Mouse (Mus musculus): ENCODE results near the gene Nsun4. TPM values are rescaled to one million over a fixed set of nuclear protein-coding genes. Genes with fewer than 3 reads are reported as not detected.

Gene Nsun4
- polyA plus RNA-seq (2012; ENCODE audit: insufficient read depth, insufficient read length, low replicate concordance, missing spikeins), result not detected in 2 replicates

DNA sequence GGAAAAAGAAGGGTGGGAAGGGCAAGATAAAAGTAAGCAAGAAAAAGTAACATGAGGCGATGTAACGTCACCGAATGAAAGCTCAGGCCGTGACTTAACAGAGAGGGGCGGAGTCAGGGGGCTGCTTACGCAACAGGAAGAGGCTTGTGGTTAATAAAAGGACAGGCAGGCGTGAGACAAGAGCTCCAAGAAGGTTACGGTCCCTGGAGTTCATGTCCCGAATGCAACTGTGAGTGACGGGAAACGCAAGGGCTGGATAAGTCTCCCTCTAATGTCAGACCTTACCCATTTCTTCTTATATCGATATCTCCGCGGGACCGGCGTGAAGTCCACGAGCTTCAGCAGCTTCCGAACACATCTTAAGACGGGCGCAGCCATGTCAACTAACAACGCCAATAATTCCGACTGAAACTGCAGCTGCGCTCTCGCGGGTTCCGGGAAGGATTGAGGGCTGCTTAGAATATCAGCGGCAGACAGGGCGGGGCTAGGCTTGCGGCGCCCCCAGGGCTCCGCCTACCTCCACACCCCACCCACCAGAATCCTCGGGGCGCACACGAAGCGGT, at the start of gene Nsun4:
Nsun4 (minus strand) TSS at position 478 of the 563 bp plus-strand sequence.
- Histone ChIP-seq H3K27ac (ENCODE audit: insufficient read depth, low read depth, low read length) (peak within 1 kb of the TSS; percentile 87), H3K4me1 (ENCODE audit: control insufficient read depth, insufficient read depth, low read length) (peaks cover 2% of the 10 kb centered on the region; the same call in 1 of the 2 replicates), H3K4me3 (ENCODE audit: insufficient read depth, low read depth, low read length) (peak within 1 kb of the TSS; percentile 81)
- TF ChIP-seq CTCF (IDR thresholded peaks at IDR 0.05; ENCODE audit: insufficient read depth, low read depth, low read length), result no peak
- peak; percentile 38 for TF ChIP-seq POLR2A (IDR thresholded peaks at IDR 0.05; ENCODE audit: insufficient read depth, low read depth, low read length)
- WGBS, result under 1% methylated on average over 35 of the region's 35 CpGs

DNA sequence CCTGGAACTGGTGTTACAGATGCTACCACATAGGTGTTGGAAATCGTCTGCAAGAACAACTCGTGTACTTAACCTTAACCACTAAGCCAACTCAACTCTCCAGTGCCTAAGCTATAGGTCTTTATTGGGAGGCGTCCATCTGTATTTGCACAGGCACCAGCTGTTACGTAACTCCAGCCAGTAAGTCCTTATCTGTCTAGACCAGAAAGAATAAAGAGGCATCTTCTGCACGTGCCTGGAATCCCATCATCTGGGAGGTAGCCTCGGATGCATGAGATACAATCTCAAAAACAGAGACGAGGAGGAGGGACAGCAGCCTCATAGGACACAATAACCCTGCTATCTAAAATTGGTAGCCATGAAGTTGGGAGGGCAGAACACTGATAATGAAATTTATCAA, 47.3 kb upstream of the Nsun4 start:
- WGBS, result 90% methylated on average over 7 of the region's 7 CpGs
- no peak for TF ChIP-seq CTCF (IDR thresholded peaks at IDR 0.05; ENCODE audit: insufficient read depth, low read depth, low read length)
- TF ChIP-seq POLR2A (IDR thresholded peaks at IDR 0.05; ENCODE audit: insufficient read depth, low read depth, low read length), result no peak
- no peak overlapping the region for H3K4me3 ChIP-seq (ENCODE audit: insufficient read depth, low read depth, low read length)
- no peak overlapping the region for H3K27ac ChIP-seq (ENCODE audit: insufficient read depth, low read depth, low read length)
- peaks cover 2% of the 10 kb centered on the region; the same call in 1 of the 2 replicates for H3K4me1 ChIP-seq (ENCODE audit: control insufficient read depth, insufficient read depth, low read length)

DNA sequence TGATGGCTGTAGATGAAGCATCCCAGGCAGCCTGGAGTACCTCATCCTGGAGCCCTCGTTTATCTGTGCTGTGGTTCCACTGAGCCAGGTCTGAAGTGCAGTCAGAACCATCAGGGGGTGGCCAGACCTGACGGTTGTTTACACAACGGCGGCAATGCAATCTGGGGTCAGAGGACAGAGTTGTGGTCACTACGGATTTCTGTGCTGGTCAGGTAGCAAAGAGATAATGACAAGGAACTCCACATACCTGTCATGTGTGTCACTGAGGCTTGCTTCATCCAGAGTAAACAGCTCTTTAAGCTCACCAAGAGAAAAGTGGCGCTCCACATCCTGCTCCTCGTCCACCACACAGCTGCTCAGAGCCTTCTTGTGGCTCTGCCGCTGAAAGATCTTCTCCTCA, 43.5 kb upstream of the Nsun4 start:
- WGBS, result 92% methylated on average over 8 of the region's 8 CpGs
- Histone ChIP-seq H3K4me1 (ENCODE audit: control insufficient read depth, insufficient read depth, low read length) (peaks cover 4% of the 10 kb centered on the region; the same call in 1 of the 2 replicates), H3K27ac (ENCODE audit: insufficient read depth, low read depth, low read length) (no peak overlapping the region), H3K4me3 (ENCODE audit: insufficient read depth, low read depth, low read length) (no peak overlapping the region)
- TF ChIP-seq POLR2A (IDR thresholded peaks at IDR 0.05; ENCODE audit: insufficient read depth, low read depth, low read length) (no peak), CTCF (IDR thresholded peaks at IDR 0.05; ENCODE audit: insufficient read depth, low read depth, low read length) (no peak)

DNA sequence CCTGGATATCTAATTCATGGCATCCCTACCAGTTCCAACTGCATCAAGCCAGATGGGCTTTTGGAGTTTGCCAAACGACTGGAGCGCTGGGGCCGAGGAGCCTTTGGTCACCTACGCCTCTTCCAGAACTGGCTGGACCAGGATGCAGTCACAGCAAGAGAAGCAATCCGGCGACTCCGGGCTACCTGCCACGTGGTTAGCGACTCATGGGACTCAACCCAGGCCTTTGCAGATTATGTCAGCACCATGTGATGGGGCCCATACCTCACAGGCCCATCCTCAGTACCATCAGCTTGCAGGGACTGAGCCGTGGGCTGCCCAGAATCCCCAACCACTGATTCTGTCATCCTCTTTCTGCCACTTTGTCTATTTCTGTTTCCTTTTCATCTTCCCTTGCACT, 42.6 kb upstream of the Nsun4 start:
- Histone ChIP-seq H3K27ac (ENCODE audit: insufficient read depth, low read depth, low read length) (no peak overlapping the region), H3K4me3 (ENCODE audit: insufficient read depth, low read depth, low read length) (no peak overlapping the region), H3K4me1 (ENCODE audit: control insufficient read depth, insufficient read depth, low read length) (peaks cover 4% of the 10 kb centered on the region; the same call in 1 of the 2 replicates)
- TF ChIP-seq CTCF (IDR thresholded peaks at IDR 0.05; ENCODE audit: insufficient read depth, low read depth, low read length) (no peak), POLR2A (IDR thresholded peaks at IDR 0.05; ENCODE audit: insufficient read depth, low read depth, low read length) (no peak)
- 90% methylated on average over 10 of the region's 10 CpGs for WGBS

DNA sequence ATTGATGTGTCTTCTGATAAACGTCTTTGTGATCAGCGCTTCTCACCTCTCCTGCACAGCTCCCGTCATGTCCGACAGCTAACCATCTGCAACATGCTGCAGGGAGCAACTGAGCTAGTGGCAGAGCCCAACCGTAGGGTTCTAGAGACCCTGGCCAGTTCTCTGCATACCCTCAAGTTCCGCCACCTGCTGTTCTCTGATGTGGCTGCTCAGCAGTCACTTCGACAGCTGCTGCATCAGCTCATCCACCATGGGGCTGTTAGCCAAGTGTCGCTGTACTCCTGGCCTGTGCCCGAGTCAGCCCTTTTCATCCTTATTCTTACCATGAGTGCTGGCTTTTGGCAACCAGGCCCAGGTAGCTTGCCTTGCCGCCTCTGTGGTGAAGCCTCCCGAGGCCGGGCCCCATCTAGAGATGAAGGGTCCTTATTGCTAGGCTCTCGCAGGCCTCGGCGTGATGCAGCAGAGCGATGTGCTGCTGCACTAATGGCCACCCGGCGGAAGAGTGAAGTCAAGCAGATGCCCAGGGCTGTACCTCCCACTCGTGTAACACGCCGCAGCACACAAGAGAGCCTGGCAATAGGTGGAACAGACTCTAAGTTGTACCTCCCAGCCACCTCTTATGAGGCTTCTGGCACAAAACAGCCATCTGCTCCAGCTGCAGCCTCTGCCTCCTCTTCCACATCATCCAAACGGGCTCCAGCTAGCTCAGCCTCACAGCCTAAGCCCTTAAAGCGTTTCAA, 35.0 kb upstream of the Nsun4 start:
- 0 out of 2 replicates have a peak overlapping the region, but pooled peaks have one; percentile 16 for H3K27ac ChIP-seq (ENCODE audit: insufficient read depth, low read depth, low read length)
- whole genome bisulfite sequencing, result 81% methylated on average over 23 of the region's 23 CpGs
- H3K4me1 ChIP-seq (ENCODE audit: control insufficient read depth, insufficient read depth, low read length), result peaks cover 9% of the 10 kb centered on the region
- TF ChIP-seq POLR2A (IDR thresholded peaks at IDR 0.05; ENCODE audit: insufficient read depth, low read depth, low read length) (no peak), CTCF (IDR thresholded peaks at IDR 0.05; ENCODE audit: insufficient read depth, low read depth, low read length) (no peak)
- no peak overlapping the region for H3K4me3 ChIP-seq (ENCODE audit: insufficient read depth, low read depth, low read length)

DNA sequence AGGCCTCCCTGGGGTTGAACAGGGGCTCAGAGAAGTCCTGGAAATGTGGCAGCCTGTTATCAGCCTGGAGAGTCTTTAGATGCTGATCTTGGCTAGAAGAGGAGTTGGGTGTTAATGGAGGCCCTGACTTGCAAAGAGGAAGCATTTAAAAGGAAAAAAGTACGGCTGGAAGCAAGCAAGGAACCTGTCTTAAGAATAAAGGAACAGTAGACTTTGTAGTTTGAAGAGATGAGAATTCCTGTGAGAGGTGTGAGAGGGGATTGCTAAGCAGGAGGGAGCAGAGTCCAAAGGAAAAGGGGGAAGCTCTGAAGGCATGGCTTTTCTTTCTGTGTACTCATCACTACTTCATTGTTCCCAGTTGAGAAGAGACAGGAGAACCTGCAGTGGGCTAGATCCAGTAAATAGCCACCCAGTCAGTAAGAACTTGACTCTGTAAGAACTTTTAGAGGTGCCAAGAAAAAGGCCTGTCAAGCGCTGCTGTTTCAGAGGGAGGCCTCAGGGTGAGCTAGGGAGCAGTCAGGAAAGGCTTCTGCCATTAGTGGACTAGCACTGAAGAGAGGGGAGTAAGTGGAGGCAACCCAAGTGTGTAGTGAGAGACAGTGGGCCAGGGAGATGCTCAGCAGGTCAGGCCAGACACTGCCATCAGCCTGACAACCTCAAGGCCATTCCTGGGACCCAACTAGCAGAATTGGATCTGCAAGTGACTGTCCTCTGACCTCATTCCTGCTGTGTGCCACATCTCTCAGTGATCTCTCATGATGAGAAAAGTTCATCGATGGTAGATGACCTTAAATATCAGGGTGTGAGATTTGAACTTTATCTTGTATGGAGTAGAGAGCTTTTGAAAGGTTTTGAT, 23.8 kb upstream of the Nsun4 start:
- WGBS, result 42% methylated on average over 3 of the region's 3 CpGs

DNA sequence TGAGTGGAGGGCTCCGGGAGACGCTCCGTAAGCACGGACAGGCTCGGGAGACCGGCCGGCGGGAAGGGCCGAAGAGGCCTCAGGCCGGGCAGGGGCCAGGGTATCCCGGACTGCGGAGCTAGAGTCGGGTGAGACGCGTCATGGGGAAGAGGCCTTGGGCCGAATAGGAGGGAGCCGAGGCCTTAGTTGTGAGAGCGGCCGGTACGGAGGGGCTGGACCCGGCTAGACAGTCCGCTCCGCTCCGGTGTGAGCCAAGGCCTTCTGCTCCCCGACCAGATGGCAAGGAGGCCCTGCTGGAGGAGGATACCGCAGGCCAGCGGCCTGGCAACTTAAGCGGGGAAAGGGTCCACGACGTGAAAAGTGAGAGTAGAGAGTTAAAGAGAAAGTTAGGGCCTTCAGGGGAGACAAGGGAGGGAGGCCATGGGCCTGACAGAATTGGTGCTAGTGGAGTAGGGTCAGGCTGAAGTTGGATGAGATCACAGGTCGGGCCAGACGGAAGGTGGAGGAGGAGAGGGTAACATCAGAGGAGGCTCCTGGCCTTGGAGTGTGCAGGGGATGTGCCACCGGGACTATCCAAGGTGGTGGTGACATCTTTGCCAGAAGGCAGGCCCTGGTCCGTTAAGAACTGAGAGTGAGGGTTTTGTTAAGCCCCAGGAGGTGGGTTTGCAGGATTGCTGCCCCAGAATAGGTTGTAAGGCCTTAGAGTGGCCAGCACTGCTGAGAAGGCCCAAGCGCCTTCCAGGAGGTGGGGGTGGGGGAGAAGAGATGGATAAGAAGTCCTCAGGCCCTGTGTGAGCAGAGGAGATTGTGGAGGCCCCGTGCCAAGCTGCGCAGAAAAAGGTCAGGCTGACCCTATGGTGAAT, 22.9 kb upstream of the Nsun4 start:
- WGBS, result 2% methylated on average over 37 of the region's 37 CpGs
- H3K4me3 ChIP-seq (ENCODE audit: insufficient read depth, low read depth, low read length), result peak overlapping the region; percentile 67
- TF ChIP-seq CTCF (IDR thresholded peaks at IDR 0.05; ENCODE audit: insufficient read depth, low read depth, low read length) (no peak), POLR2A (IDR thresholded peaks at IDR 0.05; ENCODE audit: insufficient read depth, low read depth, low read length) (no peak)
- H3K27ac ChIP-seq (ENCODE audit: insufficient read depth, low read depth, low read length), result peak overlapping the region; percentile 29; the same call in 1 of the 2 replicates
- H3K4me1 ChIP-seq (ENCODE audit: control insufficient read depth, insufficient read depth, low read length), result peaks cover 8% of the 10 kb centered on the region

More for the DNA sequence above, 23.8 kb upstream of the Nsun4 start:
- no peak overlapping the region for H3K27ac ChIP-seq (ENCODE audit: insufficient read depth, low read depth, low read length)
- H3K4me3 ChIP-seq (ENCODE audit: insufficient read depth, low read depth, low read length), result peak overlapping the region; percentile 67
- peaks cover 8% of the 10 kb centered on the region for H3K4me1 ChIP-seq (ENCODE audit: control insufficient read depth, insufficient read depth, low read length)
- TF ChIP-seq CTCF (IDR thresholded peaks at IDR 0.05; ENCODE audit: insufficient read depth, low read depth, low read length) (no peak), POLR2A (IDR thresholded peaks at IDR 0.05; ENCODE audit: insufficient read depth, low read depth, low read length) (no peak)

All from olfactory bulb, adult 2 months (tissue).